Mouse (Mus musculus) right cerebral cortex, postnatal 10 days (tissue): ENCODE measurements around the gene Matn4.

Experiments used
- DNase-seq, 2 experiments: peaks; one replicate each; pipeline ENCODE4 v3.0.0; 2021; ENCODE audit warnings: low spot score in 2 of 2

The Matn4 gene

GRCm38 (mm10) chr2:164405060-164405459 lies at the start of gene Matn4:
Matn4 (minus strand) TSS chr2:164405160.
- DNase-seq = no peak

GRCm38 (mm10) chr2:164453887-164454500 lies 49.0 kb upstream of the Matn4 start:
- DNase-seq = no peak

GRCm38 (mm10) chr2:164453047-164453757 lies 48.2 kb upstream of the Matn4 start:
- DNase-seq = no peak

- DNase-seq = no peak
These were observed 47.2 kb upstream of the Matn4 start for GRCm38 (mm10) chr2:164452000-164452676.

GRCm38 (mm10) chr2:164449341-164450042 lies 44.5 kb upstream of the Matn4 start:
- DNase-seq = no peak

- no peak for DNase-seq
These were observed 44.0 kb upstream of the Matn4 start for GRCm38 (mm10) chr2:164448921-164449320.

- no peak for DNase-seq
These were observed 43.2 kb upstream of the Matn4 start for GRCm38 (mm10) chr2:164448140-164448539.

- DNase-seq = no peak
These were observed 41.1 kb upstream of the Matn4 start for GRCm38 (mm10) chr2:164446086-164446469.

GRCm38 (mm10) chr2:164445399-164446085 lies 40.6 kb upstream of the Matn4 start:
- DNase-seq = no peak

GRCm38 (mm10) chr2:164444701-164445100 lies 39.7 kb upstream of the Matn4 start:
- no peak for DNase-seq

GRCm38 (mm10) chr2:164443460-164444000 lies 38.6 kb upstream of the Matn4 start, which contains the start of gene Sdc4:
Sdc4 (minus strand) TSS chr2:164443887.
- DNase-seq = no peak

- DNase-seq = peak; percentile 78
These were observed 38.1 kb upstream of the Matn4 start for GRCm38 (mm10) chr2:164443051-164443437.

GRCm38 (mm10) chr2:164442315-164443050 lies 37.5 kb upstream of the Matn4 start:
- no peak for DNase-seq

GRCm38 (mm10) chr2:164441731-164442130 lies 36.8 kb upstream of the Matn4 start:
- no peak for DNase-seq

GRCm38 (mm10) chr2:164441155-164441554 lies 36.2 kb upstream of the Matn4 start:
- DNase-seq = no peak

- no peak for DNase-seq
These were observed 35.4 kb upstream of the Matn4 start for GRCm38 (mm10) chr2:164440314-164440713.

GRCm38 (mm10) chr2:164439001-164439421 lies 34.1 kb upstream of the Matn4 start:
- peak; percentile 60 to 64 for DNase-seq

GRCm38 (mm10) chr2:164438257-164438656 lies 33.3 kb upstream of the Matn4 start:
- no peak for DNase-seq

- DNase-seq = no peak
These were observed 32.8 kb upstream of the Matn4 start for GRCm38 (mm10) chr2:164437710-164438109.

- DNase-seq = no peak
These were observed 32.0 kb upstream of the Matn4 start for GRCm38 (mm10) chr2:164436961-164437360.
